Mouse (Mus musculus) E14TG2a.4 (cell line): ENCODE data around the gene Uxs1.

Experiments
- CTCF ChIP-seq: conservative IDR thresholded peaks from 2 replicates; pipeline ENCODE4 v1.5.1; 2014; ENCODE audit warnings: low read length
- POU5F1 ChIP-seq: IDR thresholded peaks from 2 replicates; pipeline ENCODE4 v1.6.1; 2014; ENCODE audit warnings: low read length, borderline replicate concordance

GRCm38 (mm10) chr1:43789765-43790164 is 37.8 kb downstream of the Uxs1 start:
- TF ChIP-seq CTCF = no peak
- TF ChIP-seq POU5F1 = no peak
